Mouse (Mus musculus) embryonic fibroblast, embryonic 13.5 days (primary cell): ENCODE measurements around the gene BC017158.

Experiments
- CTCF ChIP-seq: IDR thresholded peaks from 2 replicates; pipeline ENCODE4 v1.5.1; 2011; ENCODE audit warnings: mild to moderate bottlenecking, control low read depth, low read length, moderate library complexity, borderline replicate concordance; ENCODE audit not compliant: insufficient read depth
- POLR2A ChIP-seq: IDR thresholded peaks from 2 replicates; pipeline ENCODE4 v1.6.1; 2011; ENCODE audit warnings: low read depth, mild to moderate bottlenecking, control low read depth, low read length, moderate library complexity

DNA sequence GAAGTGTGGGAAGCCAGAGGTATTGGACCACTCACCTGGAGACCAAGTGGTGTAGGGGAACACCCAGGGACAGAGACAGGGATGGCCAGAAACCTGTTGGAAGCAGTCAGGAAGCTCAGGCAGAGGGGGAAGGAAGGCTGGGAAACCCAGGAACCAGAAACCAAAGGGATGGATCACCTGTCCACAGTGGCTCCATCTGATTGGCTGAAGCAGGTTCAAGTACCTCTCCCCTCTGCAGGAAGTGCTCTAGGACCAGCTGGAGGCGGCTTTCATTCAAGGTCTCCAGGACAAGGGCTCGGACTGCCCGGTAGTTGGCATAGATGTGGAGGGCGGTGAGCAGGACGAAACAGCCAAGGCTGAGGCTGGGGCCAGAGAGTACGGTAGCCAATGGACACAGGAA, 21.9 kb downstream of the BC017158 start:
- TF ChIP-seq POLR2A (no peak), CTCF (no peak)
